Mouse (Mus musculus): ENCODE data around the gene Cdca5. TPM values are rescaled to one million over a fixed set of nuclear protein-coding genes. Genes with fewer than 3 reads are reported as not detected.
A peak's percentile ranks its signal among the peaks of the same experiment; 100 is the strongest.

The Cdca5 gene
- polyA plus RNA-seq, 1 experiment from 2014 or later = 75.4 TPM

GRCm38 (mm10) chr19:6067011-6067723 is 17.6 kb upstream of the Cdca5 start:
- Histone ChIP-seq H3K4me3 (peak overlapping the region; percentile 73), H3K27ac (replicated peaks) (peak overlapping the region; percentile 88), H3K4me1 (peaks cover 40% of the 10 kb centered on the region), H3K27me3 (ENCODE audit: low read depth, poor library complexity, severe bottlenecking) (no peaks in the 10 kb centered on the region), H3K36me3 (peaks cover 45% of the 10 kb centered on the region), H3K9me3 (replicated peaks) (no peaks in the 10 kb centered on the region)
- peak; percentile 88 for DNase-seq (ENCODE audit: low spot score)
- WGBS = 2% methylated on average over 30 of the region's 30 CpGs

- DNase-seq (ENCODE audit: low spot score) = peak; percentile 91
- Histone ChIP-seq H3K36me3 (peaks cover 45% of the 10 kb centered on the region), H3K27me3 (ENCODE audit: low read depth, poor library complexity, severe bottlenecking) (no peaks in the 10 kb centered on the region), H3K4me3 (peak within 1 kb of the TSS; percentile 73), H3K4me1 (peaks cover 33% of the 10 kb centered on the region), H3K9me3 (replicated peaks) (no peaks in the 10 kb centered on the region), H3K27ac (replicated peaks) (peak within 1 kb of the TSS; percentile 88)
- whole genome bisulfite sequencing = 8% methylated on average over 33 of the region's 33 CpGs
These were observed 16.9 kb upstream of the Cdca5 start, which contains the start of gene Tm7sf2 for GRCm38 (mm10) chr19:6067724-6068415. Gene Tm7sf2, minus strand, starts transcription at chr19:6068373.

DNA sequence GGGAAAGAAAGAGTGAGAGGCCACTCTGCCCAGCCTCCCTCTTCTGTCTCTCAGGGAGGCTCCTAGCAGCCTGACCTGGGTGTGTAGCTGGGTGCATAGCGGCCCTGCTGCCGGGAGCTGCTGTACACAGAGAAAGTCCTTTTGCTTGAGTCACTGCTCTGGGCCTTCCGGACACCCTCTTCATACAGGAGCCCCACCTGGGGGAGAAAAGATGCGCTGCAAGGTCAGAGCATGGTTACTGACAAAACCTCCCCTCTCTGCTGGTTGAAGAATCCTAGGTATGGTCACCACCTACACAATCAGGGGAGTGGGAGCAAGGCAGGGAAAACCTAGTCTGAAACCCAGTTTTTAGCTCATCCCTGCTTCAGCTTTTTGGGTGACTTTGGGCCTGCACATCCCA is 15.8 kb upstream of the Cdca5 start:
- Histone ChIP-seq H3K27ac (replicated peaks) (no peak overlapping the region), H3K9me3 (replicated peaks) (no peaks in the 10 kb centered on the region), H3K4me1 (peaks cover 26% of the 10 kb centered on the region), H3K27me3 (ENCODE audit: low read depth, poor library complexity, severe bottlenecking) (no peaks in the 10 kb centered on the region), H3K36me3 (peaks cover 48% of the 10 kb centered on the region), H3K4me3 (no peak overlapping the region; the same call in 1 of the 2 replicates)
- 83% methylated on average over 4 of the region's 4 CpGs for WGBS
- DNase-seq (ENCODE audit: low spot score) = no peak

GRCm38 (mm10) chr19:6069851-6070250 is 14.9 kb upstream of the Cdca5 start:
- H3K27ac ChIP-seq (replicated peaks) = no peak overlapping the region
- H3K27me3 ChIP-seq (ENCODE audit: low read depth, poor library complexity, severe bottlenecking) = no peaks in the 10 kb centered on the region
- H3K4me1 ChIP-seq = peaks cover 28% of the 10 kb centered on the region
- no peak for DNase-seq (ENCODE audit: low spot score)
- 93% methylated on average over 10 of the region's 10 CpGs for WGBS
- H3K36me3 ChIP-seq = peaks cover 56% of the 10 kb centered on the region
- no peak overlapping the region for H3K4me3 ChIP-seq
- H3K9me3 ChIP-seq (replicated peaks) = no peaks in the 10 kb centered on the region

- peaks cover 36% of the 10 kb centered on the region for H3K4me1 ChIP-seq
- H3K4me3 ChIP-seq = peak overlapping the region; percentile 12; the same call in 1 of the 2 replicates
- 91% methylated on average over 31 of the region's 31 CpGs for WGBS
- no peak for DNase-seq (ENCODE audit: low spot score)
- H3K27me3 ChIP-seq (ENCODE audit: low read depth, poor library complexity, severe bottlenecking) = no peaks in the 10 kb centered on the region
- H3K9me3 ChIP-seq (replicated peaks) = no peaks in the 10 kb centered on the region
- H3K27ac ChIP-seq (replicated peaks) = no peak overlapping the region
- peaks cover 63% of the 10 kb centered on the region for H3K36me3 ChIP-seq
These were observed 14.1 kb upstream of the Cdca5 start for GRCm38 (mm10) chr19:6070571-6071250.

DNA sequence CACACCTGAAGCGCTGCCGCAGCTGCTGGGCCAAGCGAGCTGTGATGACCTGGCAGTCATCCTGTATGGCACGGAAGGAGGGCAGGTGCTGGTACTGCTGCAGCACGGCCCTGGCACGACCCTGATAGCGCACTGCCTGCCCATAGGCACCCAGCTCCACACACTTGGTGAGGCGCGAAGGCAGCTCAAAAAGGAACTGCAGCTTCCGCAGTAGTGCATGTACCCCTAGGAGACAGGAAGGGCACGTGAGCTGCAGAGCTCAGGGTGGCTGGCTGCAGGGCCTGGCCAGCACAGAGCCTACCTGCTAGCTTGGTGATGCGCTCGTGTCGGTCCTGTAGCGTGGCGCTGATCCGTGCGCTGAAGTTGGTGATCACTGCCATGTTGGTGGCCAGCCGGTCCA is 13.5 kb upstream of the Cdca5 start:
- no peak for DNase-seq (ENCODE audit: low spot score)
- Histone ChIP-seq H3K4me1 (peaks cover 38% of the 10 kb centered on the region), H3K9me3 (replicated peaks) (no peaks in the 10 kb centered on the region), H3K27me3 (ENCODE audit: low read depth, poor library complexity, severe bottlenecking) (no peaks in the 10 kb centered on the region), H3K36me3 (peaks cover 63% of the 10 kb centered on the region), H3K4me3 (peak overlapping the region; percentile 12; the same call in 1 of the 2 replicates), H3K27ac (replicated peaks) (no peak overlapping the region)
- WGBS = 96% methylated on average over 19 of the region's 19 CpGs

GRCm38 (mm10) chr19:6073889-6074288 is 10.9 kb upstream of the Cdca5 start:
- H3K27ac ChIP-seq (replicated peaks) = no peak overlapping the region
- 89% methylated on average over 5 of the region's 5 CpGs for WGBS
- H3K4me1 ChIP-seq = peaks cover 32% of the 10 kb centered on the region
- no peaks in the 10 kb centered on the region for H3K9me3 ChIP-seq (replicated peaks)
- no peak overlapping the region for H3K4me3 ChIP-seq
- no peak for DNase-seq (ENCODE audit: low spot score)
- peaks cover 58% of the 10 kb centered on the region for H3K36me3 ChIP-seq
- no peaks in the 10 kb centered on the region for H3K27me3 ChIP-seq (ENCODE audit: low read depth, poor library complexity, severe bottlenecking)

- peak; percentile 87 for DNase-seq (ENCODE audit: low spot score)
- Histone ChIP-seq H3K27ac (replicated peaks) (peak within 1 kb of the TSS; percentile 93), H3K4me1 (peaks cover 32% of the 10 kb centered on the region), H3K27me3 (ENCODE audit: low read depth, poor library complexity, severe bottlenecking) (no peaks in the 10 kb centered on the region), H3K4me3 (peak within 1 kb of the TSS; percentile 70), H3K9me3 (replicated peaks) (no peaks in the 10 kb centered on the region), H3K36me3 (peaks cover 54% of the 10 kb centered on the region)
- 2% methylated on average over 33 of the region's 33 CpGs for WGBS
These were observed 8.0 kb upstream of the Cdca5 start, which contains the start of gene Vps51 for GRCm38 (mm10) chr19:6076564-6077393. Gene Vps51, minus strand, starts transcription at chr19:6077231.

DNA sequence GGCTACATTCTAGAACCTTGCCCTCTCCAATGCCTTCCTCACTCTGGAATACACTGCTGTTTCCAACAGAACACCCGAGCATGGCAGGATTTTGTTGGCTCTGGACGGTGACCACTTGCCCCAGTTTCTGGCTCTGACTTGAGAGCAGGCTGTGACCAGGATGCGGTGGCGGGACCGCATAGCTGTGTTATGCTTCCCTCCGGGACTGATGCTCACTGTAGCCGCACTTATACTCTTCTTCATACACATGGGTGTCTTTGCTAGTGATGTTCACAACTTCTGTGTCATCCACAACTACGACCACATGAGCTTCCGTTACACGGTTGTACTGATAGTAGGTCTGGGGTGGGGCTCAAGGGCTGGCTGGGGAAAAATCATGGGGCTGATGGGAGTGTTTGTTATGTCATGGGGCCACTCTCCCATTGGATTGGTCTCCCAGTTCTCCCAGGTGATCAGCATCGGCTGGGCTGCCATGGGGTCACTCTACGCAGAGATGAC is 4.8 kb upstream of the Cdca5 start, which contains the start of gene Tmem262:
Tmem262 (plus strand) TSS at position 51 of the 498 bp plus-strand sequence.
- peaks cover 41% of the 10 kb centered on the region for H3K36me3 ChIP-seq
- 92% methylated on average over 12 of the region's 12 CpGs for WGBS
- no peaks in the 10 kb centered on the region for H3K27me3 ChIP-seq (ENCODE audit: low read depth, poor library complexity, severe bottlenecking)
- H3K4me3 ChIP-seq = peak within 1 kb of the TSS; percentile 4; the same call in 1 of the 2 replicates
- no peak for DNase-seq (ENCODE audit: low spot score)
- H3K9me3 ChIP-seq (replicated peaks) = no peaks in the 10 kb centered on the region
- peaks cover 40% of the 10 kb centered on the region for H3K4me1 ChIP-seq
- no peak within 1 kb of the TSS for H3K27ac ChIP-seq (replicated peaks)

GRCm38 (mm10) chr19:6082156-6082555 is 2.6 kb upstream of the Cdca5 start, which contains the start of gene Gm28374:
Gene Gm28374, minus strand, starts transcription at chr19:6082256.
- no peak for DNase-seq (ENCODE audit: low spot score)
- H3K4me3 ChIP-seq = peak within 1 kb of the TSS; percentile 24; the same call in 1 of the 2 replicates
- no peaks in the 10 kb centered on the region for H3K9me3 ChIP-seq (replicated peaks)
- peaks cover 33% of the 10 kb centered on the region for H3K4me1 ChIP-seq
- H3K36me3 ChIP-seq = peaks cover 48% of the 10 kb centered on the region
- no peaks in the 10 kb centered on the region for H3K27me3 ChIP-seq (ENCODE audit: low read depth, poor library complexity, severe bottlenecking)
- 91% methylated on average over 9 of the region's 9 CpGs for WGBS
- H3K27ac ChIP-seq (replicated peaks) = no peak within 1 kb of the TSS

DNA sequence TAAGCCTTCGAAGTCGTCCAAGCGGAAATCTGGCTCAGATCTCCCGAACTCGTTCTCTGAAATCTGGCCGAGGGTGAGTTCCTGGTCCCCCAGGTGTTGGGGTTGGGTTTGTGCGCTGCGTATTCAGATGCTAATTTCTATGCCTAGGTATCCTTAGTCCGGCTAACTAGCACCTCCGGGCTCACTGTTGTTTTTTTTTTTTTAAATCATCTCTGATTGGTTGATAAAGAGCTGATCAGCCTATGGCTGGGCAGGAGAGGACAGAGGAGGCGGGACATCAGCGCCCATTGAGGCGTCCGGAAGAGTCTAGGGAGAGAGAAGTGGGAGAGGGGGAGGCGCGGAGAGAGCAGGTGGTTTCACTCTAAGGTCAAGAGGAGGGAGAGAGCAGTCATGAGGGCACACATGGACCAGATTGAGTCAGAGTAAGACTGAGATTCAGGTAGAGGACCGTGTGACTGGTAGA is 665 bp downstream of the Cdca5 start:
- peaks cover 22% of the 10 kb centered on the region for H3K4me1 ChIP-seq
- H3K4me3 ChIP-seq = peak overlapping the region; percentile 87
- WGBS = under 1% methylated on average over 17 of the region's 17 CpGs
- DNase-seq (ENCODE audit: low spot score) = peak; percentile 71
- no peaks in the 10 kb centered on the region for H3K9me3 ChIP-seq (replicated peaks)
- H3K27ac ChIP-seq (replicated peaks) = peak overlapping the region; percentile 89
- no peaks in the 10 kb centered on the region for H3K27me3 ChIP-seq (ENCODE audit: low read depth, poor library complexity, severe bottlenecking)
- peaks cover 68% of the 10 kb centered on the region for H3K36me3 ChIP-seq

All from midbrain, embryonic 10.5 days (tissue).